Mouse (Mus musculus): ENCODE results near the gene Bpifc.

Gene Bpifc

GRCm38 (mm10) chr10:85948483-85949196, 63.1 kb downstream of the Bpifc start:
- DNase-seq, result no peak

GRCm38 (mm10) chr10:85936280-85936965, 75.3 kb downstream of the Bpifc start:
- DNase-seq, result no peak

GRCm38 (mm10) chr10:85929962-85930361, 81.7 kb downstream of the Bpifc start:
- no peak for DNase-seq

GRCm38 (mm10) chr10:85929208-85929591, 82.5 kb downstream of the Bpifc start:
- DNase-seq, result no peak

- peak; percentile 63 to 70 for DNase-seq
These were observed 83.0 kb downstream of the Bpifc start for GRCm38 (mm10) chr10:85928499-85929207.

- peak in 1 of 2 experiments; percentile 24 for DNase-seq
These were observed 83.8 kb downstream of the Bpifc start, which contains the start of gene Ascl4 for GRCm38 (mm10) chr10:85927676-85928445. Gene Ascl4, plus strand, starts transcription at chr10:85927681.

GRCm38 (mm10) chr10:85916498-85917309, 95.0 kb downstream of the Bpifc start, which contains the start of gene Prdm4:
Gene Prdm4, minus strand, starts transcription at chr10:85917142.
- peak; percentile 94 to 97 for DNase-seq

All from thymus, adult 18-20 months (tissue).